Mouse (Mus musculus) kidney, postnatal 0 days (tissue): ENCODE measurements around the gene Dpp4. TPM values are rescaled to one million over a fixed set of nuclear protein-coding genes. Genes with fewer than 3 reads are reported as not detected.

ENCODE experiments used
- ATAC-seq: fragments of 200-750 bp; cut with Nextera tagmentation; replicated peaks from 2 replicates; pipeline ENCODE4 v1.8.0; 2017; ENCODE audit warnings: low read depth, moderate number of reproducible peaks, moderate TSS enrichment, moderate library complexity; ENCODE audit not compliant: low FRiP score
- DNase-seq: peaks from one replicate; pipeline ENCODE4 v3.0.0-alpha.2; 2016; ENCODE audit warnings: low spot score
- H3K27ac ChIP-seq: fragments of 300-500 bp; sonication (generic); 2 replicates; pipeline ENCODE4 v1.5.1; 2014; ENCODE audit warnings: mild to moderate bottlenecking
- H3K27me3 ChIP-seq: fragments of 300-500 bp; sonication (generic); 2 replicates; pipeline ENCODE4 v1.6.1; 2014; ENCODE audit warnings: low read length, mixed read lengths; ENCODE audit not compliant: insufficient read depth
- H3K36me3 ChIP-seq: fragments of 300-500 bp; sonication (generic); 2 replicates; pipeline ENCODE4 v1.6.1; 2014; ENCODE audit warnings: low read length, mixed read lengths; ENCODE audit not compliant: insufficient read depth
- H3K4me1 ChIP-seq: fragments of 300-500 bp; sonication (generic); replicated peaks from 2 replicates; pipeline ENCODE4 v1.6.1; 2014; ENCODE audit warnings: antibody characterized with exemption, low read length, mixed read lengths; ENCODE audit not compliant: insufficient read depth
- H3K4me2 ChIP-seq: fragments of 300-500 bp; sonication (generic); 2 replicates; pipeline ENCODE4 v1.6.1; 2014; ENCODE audit warnings: mild to moderate bottlenecking, low read length, moderate library complexity, mixed read lengths
- H3K4me3 ChIP-seq: fragments of 300-500 bp; sonication (generic); replicated peaks from 2 replicates; pipeline ENCODE4 v1.5.1; 2014; ENCODE audit warnings: low read depth, low read length
- H3K9ac ChIP-seq: fragments of 300-500 bp; sonication (generic); 2 replicates; pipeline ENCODE4 v1.6.1; 2014; ENCODE audit warnings: low read depth, low read length
- H3K9me3 ChIP-seq: fragments of 300-500 bp; sonication (generic); replicated peaks from 2 replicates; pipeline ENCODE4 v1.6.1; 2016; ENCODE audit warnings: low read length, inconsistent platforms, mixed read lengths
- CTCF ChIP-seq: IDR thresholded peaks from 2 replicates; pipeline ENCODE4 v1.5.1; 2016; ENCODE audit warnings: antibody characterized with exemption, low read depth, mild to moderate bottlenecking, moderate library complexity
- WGBS: fragments of 180-500 bp; shearing (Covaris S2); extraction: QIAGEN DNeasy Blood & Tissue Kit; methylation state at CpG from one replicate; pipeline ENCODE4 v1.1.7; 2014; 5-methylcytosine and 5-hydroxymethylcytosine counted together
- polyA plus RNA-seq: library from polyadenylated mRNA; unstranded; fragments of >200 nt; fragmentation: Nextera tagmentation; extraction: Ambion mirVana; gene quantifications from 2 replicates; pipeline ENCODE4 v1.2.1, GENCODE M21; 2015

Dpp4 gene
- polyA plus RNA-seq, result 87.8 and 97.9 TPM in 2 replicates

DNA sequence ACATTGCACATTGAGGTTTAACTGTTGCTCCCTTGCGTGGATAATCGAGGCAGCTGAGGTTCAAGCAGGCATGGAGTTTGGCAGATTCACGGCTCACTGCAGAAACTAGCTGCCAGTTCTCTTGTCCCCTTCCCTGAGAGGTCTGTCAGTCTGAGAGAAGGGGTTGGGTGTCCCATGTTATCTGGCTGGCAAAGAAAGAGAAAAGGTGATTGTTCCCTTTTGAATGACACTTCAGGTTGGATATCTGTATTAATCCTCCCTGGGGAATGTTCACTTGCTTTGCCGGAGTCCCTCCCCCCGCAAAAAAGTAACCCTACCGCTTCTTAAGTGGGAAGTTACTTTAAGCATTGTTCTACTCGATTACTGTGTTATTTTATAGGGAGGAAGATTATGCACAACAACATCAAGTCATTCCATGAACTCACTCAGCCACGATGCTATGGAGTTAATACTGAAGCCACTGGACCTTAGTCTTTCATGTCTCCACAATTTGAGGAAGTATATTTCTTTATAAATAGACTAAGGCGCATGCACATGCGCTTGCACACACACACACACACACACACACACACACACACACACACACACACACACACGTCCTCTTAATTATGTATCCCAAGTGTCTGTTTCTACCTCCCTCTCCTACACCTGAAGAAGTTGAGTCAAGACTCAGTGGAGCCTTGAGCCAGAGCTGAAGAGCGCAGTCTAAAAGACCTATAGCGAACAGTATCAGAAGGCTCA lies at the start of gene Dpp4:
Gene Dpp4, minus strand, starts transcription at position 151 of the 741 bp plus-strand sequence.
- Histone ChIP-seq H3K27ac (peak within 1 kb of the TSS; percentile 95), H3K9ac (peak within 1 kb of the TSS; percentile 59), H3K4me2 (peak within 1 kb of the TSS; percentile 71), H3K9me3 (no peaks in the 10 kb centered on the region), H3K4me1 (peaks cover 3% of the 10 kb centered on the region; the same call in 1 of the 2 replicates), H3K36me3 (no peaks in the 10 kb centered on the region), H3K4me3 (peak within 1 kb of the TSS; percentile 47), H3K27me3 (no peaks in the 10 kb centered on the region)
- DNase-seq, result no peak
- no peak for TF ChIP-seq CTCF
- ATAC-seq, result 0 out of 2 replicates have a peak, but pooled peaks have one; percentile 22
- WGBS, result 47% methylated on average over 13 of the region's 13 CpGs

- Histone ChIP-seq H3K9me3 (no peaks in the 10 kb centered on the region), H3K27me3 (no peaks in the 10 kb centered on the region), H3K4me3 (no peak overlapping the region), H3K27ac (no peak overlapping the region), H3K9ac (no peak overlapping the region), H3K4me2 (no peak overlapping the region), H3K36me3 (no peaks in the 10 kb centered on the region), H3K4me1 (no peaks in the 10 kb centered on the region; the same call in 1 of the 2 replicates)
- WGBS, result 61% methylated on average over 12 of the region's 12 CpGs
- DNase-seq (no peak), ATAC-seq (no peak)
- no peak for TF ChIP-seq CTCF
These were observed 48.9 kb upstream of the Dpp4 start for GRCm38 (mm10) chr2:62460815-62461450.

DNA sequence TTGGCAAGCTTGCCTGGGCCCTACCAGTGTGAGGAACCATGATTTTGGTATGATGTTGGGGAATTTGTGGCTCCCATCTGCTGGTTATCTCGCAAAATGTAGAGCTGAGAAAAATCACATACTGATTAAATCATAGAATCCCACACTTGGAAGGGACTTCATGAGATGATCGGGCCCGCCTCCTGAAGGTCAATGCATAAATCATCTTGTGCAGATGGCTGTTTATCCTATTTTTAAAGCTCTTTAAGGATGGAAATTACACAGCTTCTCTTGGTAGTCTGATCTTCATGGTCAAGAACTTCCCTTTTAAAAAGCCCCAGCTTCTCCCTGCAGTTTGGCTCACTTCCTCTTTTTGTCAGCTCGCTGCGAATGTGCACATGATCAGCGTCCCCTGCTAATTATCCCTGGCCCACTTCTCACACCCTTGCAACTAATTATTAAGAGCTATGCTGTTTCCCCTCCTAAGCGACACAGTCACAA lies 48.2 kb upstream of the Dpp4 start:
- H3K36me3 ChIP-seq, result no peaks in the 10 kb centered on the region
- no peaks in the 10 kb centered on the region for H3K27me3 ChIP-seq
- no peaks in the 10 kb centered on the region for H3K9me3 ChIP-seq
- TF ChIP-seq CTCF, result no peak
- no peak overlapping the region for H3K4me3 ChIP-seq
- no peak overlapping the region for H3K27ac ChIP-seq
- DNase-seq (peak; percentile 61), ATAC-seq (no peak)
- no peaks in the 10 kb centered on the region; the same call in 1 of the 2 replicates for H3K4me1 ChIP-seq
- no peak overlapping the region for H3K4me2 ChIP-seq
- no peak overlapping the region for H3K9ac ChIP-seq
- 45% methylated on average over 7 of the region's 7 CpGs for WGBS

DNA sequence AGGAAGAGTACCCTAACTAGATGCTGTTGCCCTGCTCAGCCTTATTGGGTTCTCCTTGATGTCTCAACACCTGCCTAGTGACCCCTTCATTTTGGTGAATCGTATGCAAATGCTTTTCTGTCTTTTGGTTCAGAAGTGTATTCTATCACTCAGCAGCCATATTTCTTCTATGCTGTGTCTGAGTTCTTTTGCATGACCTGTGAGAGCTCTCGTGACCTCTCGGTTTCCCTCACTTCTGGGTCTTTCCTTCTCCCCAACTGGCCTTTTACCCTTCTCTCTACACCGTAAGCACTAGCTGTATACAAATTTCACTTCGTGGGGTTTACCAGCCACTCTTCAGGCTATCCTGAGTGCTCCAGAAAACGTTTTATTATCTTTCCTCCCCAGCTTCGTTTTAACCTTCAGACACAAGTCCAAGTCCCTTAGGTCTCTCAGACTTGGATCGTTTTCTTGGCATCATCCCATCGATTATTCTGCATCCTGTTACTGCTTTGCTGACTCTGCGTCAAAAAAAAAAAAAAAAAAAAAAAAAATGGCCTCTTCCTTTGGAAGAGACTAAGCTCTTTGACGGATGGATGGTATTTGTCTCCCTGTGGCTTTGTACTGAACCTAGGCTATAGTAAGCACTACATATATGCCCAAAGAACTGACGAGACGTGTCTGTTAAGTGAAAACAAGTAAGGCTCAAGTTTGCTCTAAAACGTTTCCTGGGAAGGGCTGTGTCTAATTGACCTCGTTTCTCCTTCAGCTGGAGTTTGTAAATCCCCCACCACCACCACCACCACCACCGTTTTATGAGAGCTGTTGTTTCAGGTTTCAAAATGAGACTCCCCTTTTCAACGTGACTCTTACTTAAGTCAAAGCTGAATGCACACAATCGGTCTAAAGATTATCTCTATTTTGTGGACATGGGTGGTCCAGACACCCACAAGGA lies 47.5 kb upstream of the Dpp4 start:
- H3K27me3 ChIP-seq, result no peaks in the 10 kb centered on the region
- TF ChIP-seq CTCF, result no peak
- H3K27ac ChIP-seq, result no peak overlapping the region
- ATAC-seq (no peak), DNase-seq (peak; percentile 28)
- peak overlapping the region; percentile 16; the same call in 1 of the 2 replicates for H3K4me2 ChIP-seq
- no peaks in the 10 kb centered on the region; the same call in 1 of the 2 replicates for H3K4me1 ChIP-seq
- no peak overlapping the region for H3K4me3 ChIP-seq
- no peaks in the 10 kb centered on the region for H3K36me3 ChIP-seq
- WGBS, result 36% methylated on average over 18 of the region's 18 CpGs
- no peaks in the 10 kb centered on the region for H3K9me3 ChIP-seq
- no peak overlapping the region for H3K9ac ChIP-seq

- H3K9me3 ChIP-seq, result no peaks in the 10 kb centered on the region
- TF ChIP-seq CTCF, result peak; percentile 74
- no peaks in the 10 kb centered on the region; the same call in 1 of the 2 replicates for H3K4me1 ChIP-seq
- H3K27me3 ChIP-seq, result no peaks in the 10 kb centered on the region
- no peak overlapping the region for H3K9ac ChIP-seq
- H3K4me2 ChIP-seq, result no peak overlapping the region
- no peak for ATAC-seq
- no peak overlapping the region for H3K4me3 ChIP-seq
- no peak overlapping the region for H3K27ac ChIP-seq
- DNase-seq, result peak; percentile 83
- no peaks in the 10 kb centered on the region for H3K36me3 ChIP-seq
- WGBS, result 44% methylated on average over 9 of the region's 9 CpGs
These were observed 46.0 kb upstream of the Dpp4 start for GRCm38 (mm10) chr2:62458070-62458469.
